Mouse (Mus musculus) ES-CJ7 (cell line): ENCODE results near the gene Prss28.

Experiments
- DNase-seq: peaks from one replicate; pipeline ENCODE4 v3.0.0; 2011; ENCODE audit warnings: low read depth, low spot score

Gene Prss28

DNA sequence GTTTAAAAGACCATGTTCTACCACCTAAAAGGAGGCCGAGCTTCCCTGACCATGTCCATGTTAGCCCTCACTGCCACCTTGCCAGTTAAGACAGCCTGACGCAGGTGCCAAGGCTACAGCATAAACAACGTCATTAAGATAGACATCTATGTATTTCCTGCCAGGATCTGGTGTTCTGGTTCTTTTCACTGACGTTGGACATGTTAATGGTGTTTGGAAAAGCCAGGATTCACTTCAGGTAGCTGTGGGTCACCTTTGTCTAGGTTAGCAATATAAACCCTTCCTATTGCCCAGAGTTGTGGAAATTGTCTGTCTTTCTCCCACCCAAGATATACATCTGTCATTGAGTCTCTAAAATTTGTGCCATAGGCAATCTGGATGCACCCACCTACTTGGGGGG, at the start of gene Prss28:
Prss28 (plus strand) TSS at position 301 of the 400 bp plus-strand sequence.
- no peak for DNase-seq

DNA sequence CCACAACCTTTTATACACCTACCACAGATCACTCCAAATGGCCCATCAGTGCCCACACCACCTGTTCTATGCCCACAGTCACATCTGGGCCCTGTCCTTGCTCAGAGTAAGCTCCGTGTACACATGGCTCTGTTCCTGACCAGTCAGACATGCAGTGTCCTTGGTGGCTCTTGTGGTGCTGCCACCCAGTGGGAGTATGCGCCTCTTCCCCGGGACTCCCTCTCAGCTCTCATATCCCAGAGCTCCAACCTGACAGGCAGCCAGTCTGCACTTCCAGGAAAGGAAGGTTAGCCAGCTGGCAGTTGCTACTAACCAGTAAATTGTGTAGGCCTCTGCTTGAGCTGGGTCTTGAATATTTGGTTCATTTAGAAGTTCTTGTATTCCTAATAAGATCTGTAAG, 44.0 kb upstream of the Prss28 start:
- peak; percentile 55 for DNase-seq

DNA sequence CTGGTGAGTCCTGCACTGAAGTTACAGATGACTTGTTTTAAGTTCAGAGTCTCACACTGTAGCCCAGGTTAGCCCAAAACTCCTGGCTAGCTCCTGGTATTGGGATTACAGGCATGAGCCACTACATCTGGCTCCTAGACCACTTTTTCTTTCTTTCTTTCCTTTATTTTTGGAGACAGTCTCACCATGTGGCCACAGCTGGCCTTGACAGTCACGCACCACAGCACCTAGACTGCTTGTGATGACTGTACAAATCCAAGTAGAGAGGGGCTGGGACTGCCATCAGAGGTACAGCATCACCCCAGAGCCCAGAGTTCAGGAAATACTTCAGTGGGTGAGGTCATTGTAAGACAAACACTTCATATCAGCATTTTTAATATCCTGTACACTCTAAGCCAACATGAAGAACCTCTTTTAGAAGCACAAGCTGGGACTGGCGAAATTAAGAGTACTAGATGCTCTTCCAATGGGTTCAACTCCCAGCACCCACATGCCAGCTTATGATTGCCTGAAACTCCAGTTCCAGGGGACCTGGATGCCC, 37.6 kb upstream of the Prss28 start:
- no peak for DNase-seq

DNA sequence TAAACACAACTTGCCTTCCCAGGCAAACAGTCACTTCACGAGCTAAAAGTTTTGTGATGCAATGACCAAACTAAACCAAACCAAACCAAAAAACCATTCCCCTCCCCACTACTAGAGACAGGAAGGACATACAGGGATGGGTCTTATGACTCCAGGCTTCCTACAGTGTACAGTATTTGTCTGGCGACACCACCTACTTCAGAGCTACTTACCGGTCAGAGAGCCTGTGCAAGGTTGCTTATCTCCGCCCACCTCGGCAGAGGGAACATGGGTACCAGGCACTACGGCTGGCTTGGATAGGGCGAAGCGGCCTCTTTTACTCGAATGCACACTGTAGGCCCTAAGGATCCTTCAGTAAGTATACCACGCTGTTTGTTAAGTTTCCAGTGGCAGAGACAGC, 36.1 kb upstream of the Prss28 start:
- DNase-seq, result peak; percentile 47

DNA sequence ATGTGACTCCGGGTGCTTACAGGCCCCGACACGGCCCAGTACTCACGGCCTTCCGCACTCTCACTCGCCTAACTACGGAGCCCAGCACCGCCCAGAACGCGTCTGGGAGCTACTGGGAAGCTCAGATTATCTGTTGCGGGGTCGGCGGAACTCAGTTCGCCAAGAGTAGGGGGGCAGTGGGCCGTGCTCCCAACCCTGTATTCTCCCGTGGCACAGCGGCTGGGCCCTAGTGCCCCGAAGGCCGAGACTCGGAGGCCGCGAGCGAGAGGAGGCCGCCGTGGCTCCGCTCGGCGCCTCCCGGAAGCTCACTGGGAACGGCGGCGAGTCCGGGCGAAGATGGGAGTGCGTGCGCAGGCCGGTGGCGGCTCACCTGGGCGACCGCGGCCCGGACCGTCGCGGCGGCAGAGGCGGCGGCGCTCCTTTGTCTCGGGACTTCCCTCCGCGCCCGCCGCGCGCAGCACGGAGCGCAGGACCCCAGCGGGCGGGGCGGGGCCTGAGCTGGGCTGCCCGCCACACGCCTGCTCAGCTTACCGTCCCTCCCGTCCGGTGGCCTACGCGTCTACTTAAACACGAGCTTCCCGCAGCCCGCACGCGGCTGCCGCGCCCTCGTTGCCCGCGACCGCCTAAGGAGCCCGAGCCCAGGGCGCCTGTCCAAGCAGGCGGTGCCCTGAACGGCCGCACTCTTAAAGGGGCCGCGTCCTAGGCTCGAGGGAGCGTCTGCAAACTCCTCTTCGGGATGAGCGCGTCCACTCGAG, 35.3 kb upstream of the Prss28 start:
- DNase-seq, result peak; percentile 87

DNA sequence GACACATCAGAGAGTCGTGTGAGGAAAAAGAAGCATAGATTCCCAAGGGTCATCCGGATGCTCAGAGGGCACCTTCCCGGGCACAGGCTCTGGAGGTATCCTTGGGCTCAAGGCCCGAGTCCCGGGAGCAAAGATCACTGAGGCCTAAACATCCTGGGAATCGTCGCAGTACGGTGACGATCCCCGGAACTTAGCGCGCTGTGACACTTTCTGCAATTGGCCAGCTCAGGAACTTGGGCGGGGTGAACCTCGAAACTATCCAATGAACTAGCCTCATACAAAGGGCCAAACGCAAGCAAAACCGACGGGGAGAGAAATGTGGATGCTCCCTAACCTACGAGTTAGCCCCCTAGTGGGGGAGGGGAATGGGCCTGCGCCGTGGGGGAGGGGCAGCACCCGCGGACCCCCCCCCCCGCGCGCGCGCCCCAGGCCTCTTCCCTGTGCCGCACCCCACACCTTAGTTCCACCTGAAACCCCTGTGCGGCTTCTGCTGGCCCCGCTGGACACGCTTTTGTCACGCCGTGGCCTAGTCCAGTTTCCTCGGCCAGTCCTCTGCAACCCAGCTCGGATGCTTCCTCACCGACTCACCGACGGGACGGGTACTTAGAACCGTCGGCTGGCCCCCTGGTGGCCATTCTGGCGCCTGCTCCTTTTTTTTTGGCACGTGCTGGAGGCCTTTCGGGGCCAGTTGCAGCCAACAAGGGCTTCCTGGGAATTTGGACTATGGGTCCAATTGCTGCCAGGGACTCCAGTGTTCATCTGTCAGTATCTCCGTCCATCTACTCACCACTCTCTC, 34.5 kb upstream of the Prss28 start:
- DNase-seq, result peak; percentile 98

- no peak for DNase-seq
Observed at GRCm38 (mm10) chr17:25274571-25275346, 33.7 kb upstream of the Prss28 start, which contains the start of gene Ube2i. Gene Ube2i (minus strand): TSS chr17:25274622.

GRCm38 (mm10) chr17:25275833-25276232, 32.6 kb upstream of the Prss28 start:
- no peak for DNase-seq

GRCm38 (mm10) chr17:25282133-25282532, 26.3 kb upstream of the Prss28 start:
- peak; percentile 88 for DNase-seq

DNA sequence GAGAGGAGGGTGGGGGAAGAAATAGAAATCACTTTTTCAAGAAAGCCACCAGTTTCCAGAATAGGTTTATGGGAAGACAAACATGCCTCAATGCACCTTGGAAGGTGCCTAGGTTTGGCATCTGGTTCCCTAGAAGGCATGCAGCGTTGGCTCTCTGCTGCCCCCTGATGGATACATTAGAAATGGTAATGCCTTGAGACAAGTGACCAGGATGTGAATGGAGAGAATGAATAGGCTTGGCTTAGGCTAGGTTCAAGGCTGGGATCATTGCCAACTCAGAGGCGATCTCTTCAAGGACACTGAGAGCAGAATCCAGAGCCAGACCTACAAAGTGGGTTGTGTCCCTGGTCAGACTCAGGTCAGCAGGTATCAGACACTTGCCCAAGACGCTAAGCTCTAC, 23.4 kb upstream of the Prss28 start:
- DNase-seq, result peak; percentile 90

DNA sequence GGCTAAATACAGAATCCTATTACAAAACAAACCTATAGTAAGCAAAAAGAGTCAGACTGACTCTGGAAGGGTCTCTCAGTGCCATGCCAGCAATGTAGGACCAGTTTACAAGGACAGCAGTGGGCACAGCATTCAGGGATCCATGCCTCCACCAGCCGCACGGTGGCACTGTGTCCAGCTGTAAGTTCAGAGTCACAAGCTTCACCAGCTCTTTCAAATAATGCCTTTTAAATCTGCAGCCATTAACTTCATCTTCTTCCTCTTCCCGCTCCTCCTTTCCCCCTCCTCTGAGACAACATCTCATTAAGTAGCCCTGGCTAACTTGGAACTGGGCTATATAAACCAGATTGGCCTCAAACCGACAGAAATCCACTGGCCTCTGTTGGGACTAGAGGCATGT, 19.6 kb upstream of the Prss28 start:
- DNase-seq, result peak; percentile 75

- DNase-seq, result no peak
Observed at GRCm38 (mm10) chr17:25290411-25290810, 18.0 kb upstream of the Prss28 start.

DNA sequence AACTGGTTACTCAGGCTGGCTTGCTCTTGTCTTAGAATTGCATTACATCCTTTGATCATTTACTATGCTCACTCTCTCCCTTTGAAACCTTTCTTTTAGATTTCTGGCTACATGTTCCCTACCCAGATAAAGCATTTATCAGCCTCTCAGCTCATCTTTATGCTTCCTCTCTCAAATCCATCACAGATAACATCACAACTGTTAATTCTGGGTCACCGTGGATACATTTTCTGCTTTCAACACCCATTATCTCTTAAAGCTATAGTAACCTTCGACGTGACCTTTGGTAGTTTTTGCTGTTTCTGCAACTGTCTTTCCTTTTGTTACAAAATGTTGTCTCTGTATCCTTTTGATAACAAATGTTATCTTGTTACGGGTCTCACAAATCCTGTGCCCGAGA, 15.0 kb upstream of the Prss28 start:
- no peak for DNase-seq

DNA sequence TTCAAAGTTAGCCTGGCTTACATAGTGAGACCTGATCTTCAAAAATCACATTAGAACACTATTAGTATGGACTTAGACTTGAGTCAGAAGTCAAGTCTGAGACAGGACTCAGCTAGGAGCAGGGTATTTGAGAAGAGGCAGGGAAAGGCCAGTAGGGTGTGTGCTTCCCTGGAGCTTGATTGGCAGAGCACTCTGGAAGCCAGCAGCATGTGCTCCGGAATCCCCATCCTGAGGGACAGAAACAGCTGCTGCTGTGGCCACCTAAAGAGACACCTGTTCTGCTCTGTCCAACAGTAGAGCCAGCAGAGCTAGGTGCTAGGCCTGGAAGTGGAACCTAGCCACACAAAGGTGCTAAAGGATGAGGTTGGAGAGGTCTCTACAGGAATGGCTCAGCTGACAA, 14.3 kb upstream of the Prss28 start:
- no peak for DNase-seq

GRCm38 (mm10) chr17:25298094-25298493, 10.4 kb upstream of the Prss28 start, which contains the start of gene Prss34:
Gene Prss34 (plus strand): TSS chr17:25298394.
- no peak for DNase-seq

GRCm38 (mm10) chr17:25318354-25318753, 9.9 kb downstream of the Prss28 start, which contains the start of gene Prss29:
Gene Prss29 (plus strand): TSS chr17:25318654.
- DNase-seq, result no peak

GRCm38 (mm10) chr17:25320819-25321218, 12.4 kb downstream of the Prss28 start:
- DNase-seq, result no peak

GRCm38 (mm10) chr17:25322930-25323329, 14.5 kb downstream of the Prss28 start:
- no peak for DNase-seq

- no peak for DNase-seq
Observed at GRCm38 (mm10) chr17:25332321-25332720, 23.9 kb downstream of the Prss28 start.

DNA sequence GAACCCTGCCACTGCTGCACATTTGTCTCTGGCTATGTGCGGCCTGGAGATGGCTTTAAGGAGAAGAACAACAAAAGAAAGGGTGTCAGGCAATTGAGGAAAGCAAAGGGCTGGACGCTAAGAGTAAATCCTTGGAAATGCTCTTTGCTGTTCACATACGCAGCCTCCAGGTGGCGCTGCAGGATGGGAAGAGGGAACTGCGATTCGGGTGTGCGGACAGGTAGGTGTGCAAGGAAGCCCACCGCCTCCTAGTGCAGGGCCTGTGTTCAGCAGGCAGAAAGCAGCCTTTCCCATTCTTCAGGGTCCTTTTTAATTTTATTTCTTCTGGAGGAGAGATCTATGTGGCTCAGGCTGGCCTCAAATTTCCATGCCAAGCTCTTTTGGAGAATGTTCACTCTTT, 25.5 kb downstream of the Prss28 start:
- peak; percentile 83 for DNase-seq

- no peak for DNase-seq
Observed at GRCm38 (mm10) chr17:25338218-25338617, 29.8 kb downstream of the Prss28 start.

- no peak for DNase-seq
Observed at GRCm38 (mm10) chr17:25340003-25340402, 31.6 kb downstream of the Prss28 start.
